Mouse (Mus musculus) E14TG2a.4 (cell line): ENCODE measurements around the gene Cdkl4.
A peak's percentile ranks its signal among the peaks of the same experiment; 100 is the strongest.

Experiments
- H3K27me3 ChIP-seq: 2 replicates; pipeline ENCODE4 v1.6.1; 2014; ENCODE audit warnings: low read length, control low read depth; ENCODE audit not compliant: insufficient read depth
- H3K36me3 ChIP-seq: 2 replicates; pipeline ENCODE4 v1.6.1; 2014; ENCODE audit warnings: low read length, control low read depth; ENCODE audit not compliant: insufficient read depth
- H3K4me1 ChIP-seq: replicated peaks from 2 replicates; pipeline ENCODE4 v1.6.1; 2014; ENCODE audit warnings: low read depth, low read length, control low read depth
- H3K4me3 ChIP-seq: replicated peaks from 2 replicates; pipeline ENCODE4 v1.5.1; 2014; ENCODE audit warnings: mild to moderate bottlenecking, low read length
- H3K9me3 ChIP-seq: 2 replicates; pipeline ENCODE4 v1.6.1; 2014; ENCODE audit warnings: low read length, control low read depth
- CTCF ChIP-seq: conservative IDR thresholded peaks from 2 replicates; pipeline ENCODE4 v1.5.1; 2014; ENCODE audit warnings: low read length
- NANOG ChIP-seq: IDR thresholded peaks from 2 replicates; pipeline ENCODE4 v1.6.1; 2014; ENCODE audit warnings: borderline replicate concordance, low read length, mixed read lengths
- POU5F1 ChIP-seq: IDR thresholded peaks from 2 replicates; pipeline ENCODE4 v1.6.1; 2014; ENCODE audit warnings: low read length, borderline replicate concordance

Gene Cdkl4

GRCm38 (mm10) chr17:80515956-80516355, 61.7 kb downstream of the Cdkl4 start:
- Histone ChIP-seq H3K9me3 (no peaks in the 10 kb centered on the region), H3K36me3 (no peaks in the 10 kb centered on the region), H3K27me3 (no peaks in the 10 kb centered on the region), H3K4me1 (peaks cover 9% of the 10 kb centered on the region), H3K4me3 (no peak overlapping the region)
- TF ChIP-seq CTCF (no peak), POU5F1 (no peak), NANOG (no peak)

- TF ChIP-seq POU5F1: no peak
- no peak for TF ChIP-seq NANOG
- TF ChIP-seq CTCF: no peak
- Histone ChIP-seq H3K27me3 (no peaks in the 10 kb centered on the region), H3K9me3 (no peaks in the 10 kb centered on the region), H3K36me3 (no peaks in the 10 kb centered on the region), H3K4me1 (peaks cover 9% of the 10 kb centered on the region), H3K4me3 (no peak overlapping the region)
These were observed 62.1 kb downstream of the Cdkl4 start for GRCm38 (mm10) chr17:80515513-80515912.

GRCm38 (mm10) chr17:80513766-80514165, 63.8 kb downstream of the Cdkl4 start:
- no peak overlapping the region for H3K4me3 ChIP-seq
- no peaks in the 10 kb centered on the region for H3K27me3 ChIP-seq
- TF ChIP-seq POU5F1: no peak
- TF ChIP-seq CTCF: no peak
- no peak for TF ChIP-seq NANOG
- peaks cover 9% of the 10 kb centered on the region for H3K4me1 ChIP-seq
- no peaks in the 10 kb centered on the region for H3K9me3 ChIP-seq
- H3K36me3 ChIP-seq: no peaks in the 10 kb centered on the region

- no peaks in the 10 kb centered on the region for H3K27me3 ChIP-seq
- TF ChIP-seq CTCF (no peak), POU5F1 (no peak), NANOG (no peak)
These were observed 67.2 kb downstream of the Cdkl4 start for GRCm38 (mm10) chr17:80510459-80510855.

GRCm38 (mm10) chr17:80509494-80510458, 67.8 kb downstream of the Cdkl4 start:
- no peak for TF ChIP-seq NANOG
- TF ChIP-seq POU5F1: no peak
- TF ChIP-seq CTCF: no peak
- Histone ChIP-seq H3K4me1 (peaks cover 7% of the 10 kb centered on the region), H3K36me3 (peaks cover 14% of the 10 kb centered on the region), H3K9me3 (no peaks in the 10 kb centered on the region), H3K27me3 (no peaks in the 10 kb centered on the region), H3K4me3 (no peak overlapping the region)

More at GRCm38 (mm10) chr17:80510459-80510855, 67.2 kb downstream of the Cdkl4 start:
- H3K36me3 ChIP-seq: peaks cover 8% of the 10 kb centered on the region; the same call in 1 of the 2 replicates
- no peaks in the 10 kb centered on the region for H3K9me3 ChIP-seq
- peaks cover 7% of the 10 kb centered on the region for H3K4me1 ChIP-seq
- H3K4me3 ChIP-seq: no peak overlapping the region

GRCm38 (mm10) chr17:80505766-80506165, 71.8 kb downstream of the Cdkl4 start:
- TF ChIP-seq CTCF (no peak), NANOG (no peak), POU5F1 (no peak)
- H3K9me3 ChIP-seq: no peaks in the 10 kb centered on the region
- H3K36me3 ChIP-seq: peaks cover 25% of the 10 kb centered on the region
- H3K27me3 ChIP-seq: no peaks in the 10 kb centered on the region
- peaks cover 28% of the 10 kb centered on the region for H3K4me1 ChIP-seq
- no peak overlapping the region for H3K4me3 ChIP-seq

- peaks cover 33% of the 10 kb centered on the region for H3K4me1 ChIP-seq
- no peak overlapping the region for H3K4me3 ChIP-seq
- H3K27me3 ChIP-seq: no peaks in the 10 kb centered on the region
- no peak for TF ChIP-seq CTCF
- no peak for TF ChIP-seq POU5F1
- no peak for TF ChIP-seq NANOG
- no peaks in the 10 kb centered on the region for H3K9me3 ChIP-seq
- H3K36me3 ChIP-seq: peaks cover 25% of the 10 kb centered on the region
These were observed 72.3 kb downstream of the Cdkl4 start for GRCm38 (mm10) chr17:80505342-80505741.

- Histone ChIP-seq H3K4me3 (0 out of 2 replicates have a peak overlapping the region, but pooled peaks have one; percentile 69), H3K27me3 (no peaks in the 10 kb centered on the region), H3K36me3 (peaks cover 25% of the 10 kb centered on the region), H3K9me3 (no peaks in the 10 kb centered on the region), H3K4me1 (peaks cover 61% of the 10 kb centered on the region)
- no peak for TF ChIP-seq NANOG
- 0 out of 2 replicates have a peak, but pooled peaks have one; percentile 5 for TF ChIP-seq CTCF
These were observed 75.8 kb downstream of the Cdkl4 start for GRCm38 (mm10) chr17:80501805-80502172.
